Mouse (Mus musculus) lung, postnatal 0 days (tissue): ENCODE data around the gene Hamp2. TPM values are rescaled to one million over a fixed set of nuclear protein-coding genes. Genes with fewer than 3 reads are reported as not detected.

ENCODE experiments used
- ATAC-seq: fragments of 200-750 bp; cut with Nextera tagmentation; 2 replicates; pipeline ENCODE4 v1.8.0; 2017; ENCODE audit warnings: moderate library complexity
- DNase-seq: peaks from one replicate; pipeline ENCODE4 v3.0.0-alpha.2; 2016; ENCODE audit warnings: low spot score
- H3K27ac ChIP-seq: fragments of 300-500 bp; sonication (generic); 2 replicates; pipeline ENCODE4 v1.5.1; 2014; ENCODE audit warnings: antibody characterized with exemption, mild to moderate bottlenecking, low read length, mixed read lengths
- H3K27me3 ChIP-seq: fragments of 300-500 bp; sonication (generic); replicated peaks from 2 replicates; pipeline ENCODE4 v1.6.1; 2014; ENCODE audit warnings: low read length, mixed read lengths; ENCODE audit not compliant: insufficient read depth
- H3K36me3 ChIP-seq: fragments of 300-500 bp; sonication (generic); 2 replicates; pipeline ENCODE4 v1.6.1; 2014; ENCODE audit warnings: low read length, mixed read lengths; ENCODE audit not compliant: insufficient read depth
- H3K4me1 ChIP-seq: fragments of 300-500 bp; sonication (generic); 2 replicates; pipeline ENCODE4 v1.6.1; 2014; ENCODE audit warnings: antibody characterized with exemption, low read depth, low read length, mixed read lengths; ENCODE audit not compliant: insufficient read depth
- H3K4me2 ChIP-seq: fragments of 300-500 bp; sonication (generic); replicated peaks from 2 replicates; pipeline ENCODE4 v1.6.1; 2014; ENCODE audit warnings: low read depth, mild to moderate bottlenecking, low read length, moderate library complexity, mixed read lengths
- H3K4me3 ChIP-seq: fragments of 300-500 bp; sonication (generic); 2 replicates; pipeline ENCODE4 v1.5.1; 2014; ENCODE audit warnings: low read depth, low read length
- H3K9ac ChIP-seq: fragments of 300-500 bp; sonication (generic); replicated peaks from 2 replicates; pipeline ENCODE4 v1.6.1; 2014; ENCODE audit warnings: low read depth, mild to moderate bottlenecking
- H3K9me3 ChIP-seq: fragments of 300-500 bp; sonication (generic); 2 replicates; pipeline ENCODE4 v1.6.1; 2016; ENCODE audit warnings: low read length, mixed read lengths
- CTCF ChIP-seq: IDR thresholded peaks from 2 replicates; pipeline ENCODE4 v1.5.1; 2016; ENCODE audit warnings: antibody characterized with exemption, mild to moderate bottlenecking
- EP300 ChIP-seq: IDR thresholded peaks from 2 replicates; pipeline ENCODE4 v1.6.1; 2016; ENCODE audit warnings: antibody characterized with exemption, mild to moderate bottlenecking, control low read depth
- WGBS: fragments of 180-500 bp; shearing (Covaris S2); extraction: QIAGEN DNeasy Blood & Tissue Kit; methylation state at CpG from one replicate; pipeline ENCODE4 v1.1.7; 2014; 5-methylcytosine and 5-hydroxymethylcytosine counted together
- polyA plus RNA-seq: library from polyadenylated mRNA; unstranded; fragments of >200 nt; fragmentation: Nextera tagmentation; extraction: Ambion mirVana; gene quantifications from 2 replicates; pipeline ENCODE4 v1.2.1, GENCODE M21; 2015

Hamp2 gene
- polyA plus RNA-seq, 1 experiment from 2014 or later, result not detected

- 75% methylated on average over 6 of the region's 6 CpGs for WGBS
- DNase-seq, result no peak
- Histone ChIP-seq H3K4me2 (no peak overlapping the region), H3K36me3 (no peaks in the 10 kb centered on the region), H3K27ac (no peak overlapping the region), H3K4me3 (no peak overlapping the region), H3K27me3 (no peaks in the 10 kb centered on the region), H3K4me1 (no peaks in the 10 kb centered on the region), H3K9me3 (no peaks in the 10 kb centered on the region), H3K9ac (no peak overlapping the region)
- TF ChIP-seq EP300 (no peak), CTCF (no peak)
- ATAC-seq, result no peak
Measured at GRCm38 (mm10) chr7:30878950-30879349, 45.5 kb downstream of the Hamp2 start.

DNA sequence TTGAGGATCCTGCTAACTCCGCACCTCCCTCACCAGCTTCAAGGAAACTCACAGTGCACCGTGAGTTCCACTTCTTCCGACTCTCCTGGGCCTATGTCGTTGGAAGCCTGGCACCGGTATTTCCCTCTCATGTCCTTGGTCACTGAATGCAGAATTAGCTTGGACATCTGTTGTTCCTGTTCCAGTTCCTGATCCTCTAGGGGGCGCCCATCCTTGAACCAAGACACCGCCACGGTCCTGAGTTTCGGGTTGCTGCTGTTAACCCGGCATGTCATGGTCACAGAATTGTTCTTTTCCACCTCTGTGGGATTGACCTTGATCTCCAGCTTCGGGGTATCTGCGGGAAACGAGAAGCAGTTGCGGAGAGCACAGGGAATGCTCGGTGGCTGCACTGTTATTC lies 51.4 kb downstream of the Hamp2 start:
- H3K27me3 ChIP-seq, result no peaks in the 10 kb centered on the region; the same call in 1 of the 2 replicates
- no peak for ATAC-seq

More for the DNA sequence above, 51.4 kb downstream of the Hamp2 start:
- WGBS, result 19% methylated on average over 15 of the region's 15 CpGs
- Histone ChIP-seq H3K9me3 (no peaks in the 10 kb centered on the region), H3K27ac (no peak overlapping the region), H3K4me2 (0 out of 2 replicates have a peak overlapping the region, but pooled peaks have one; percentile 14), H3K36me3 (no peaks in the 10 kb centered on the region), H3K4me1 (no peaks in the 10 kb centered on the region), H3K9ac (no peak overlapping the region), H3K4me3 (no peak overlapping the region)
- no peak for TF ChIP-seq EP300
- TF ChIP-seq CTCF, result peak; percentile 83
- DNase-seq, result peak; percentile 82

Other genes starting within 250 kb of the Hamp2 start
- gene 2200002J24Rik, start 225.8 kb downstream of the Hamp2 start, polyA plus RNA-seq, result 0.69 and 1.2 TPM in 2 replicates
- gene Atp4a, start 212.5 kb downstream of the Hamp2 start, polyA plus RNA-seq, result 0.14 TPM in 1 of 2 replicates, not detected in the other
- 179 and 193 TPM in 2 replicates for gene Tmem147, start 195.1 kb downstream of the Hamp2 start, polyA plus RNA-seq
- gene Gapdhs, start 181.0 kb downstream of the Hamp2 start, polyA plus RNA-seq, result 0.18 and 0.21 TPM in 2 replicates
- 6.7 and 7.3 TPM in 2 replicates for gene Sbsn, start 173.2 kb downstream of the Hamp2 start, polyA plus RNA-seq
- 65.2 and 74.3 TPM in 2 replicates for gene Dmkn, start 160.9 kb downstream of the Hamp2 start, polyA plus RNA-seq
- gene Krtdap, start 136.8 kb downstream of the Hamp2 start, polyA plus RNA-seq, result 2.1 and 4.4 TPM in 2 replicates
- 1.1 and 1.4 TPM in 2 replicates for gene Ffar2, start 100.9 kb downstream of the Hamp2 start, polyA plus RNA-seq
- gene Ffar3, start 68.5 kb downstream of the Hamp2 start, polyA plus RNA-seq, result not detected in 2 replicates
- not detected in 2 replicates for gene Ffar1, start 63.1 kb downstream of the Hamp2 start, polyA plus RNA-seq
- gene Cd22, start 44.3 kb downstream of the Hamp2 start, polyA plus RNA-seq, result 0.35 and 0.79 TPM in 2 replicates
- gene Mag, start 9.8 kb downstream of the Hamp2 start, polyA plus RNA-seq, result 1.2 and 1.8 TPM in 2 replicates
- gene Hamp, start 19.4 kb upstream of the Hamp2 start, polyA plus RNA-seq, result not detected in 2 replicates
- gene Usf2, start 32.1 kb upstream of the Hamp2 start, polyA plus RNA-seq, result 19.6 and 21.1 TPM in 2 replicates
- 53.8 and 57.9 TPM in 2 replicates for gene Lsr, start 48.8 kb upstream of the Hamp2 start, polyA plus RNA-seq
- 9.5 and 12.3 TPM in 2 replicates for gene Fam187b, start 49.1 kb upstream of the Hamp2 start, polyA plus RNA-seq
- gene Fxyd5, start 117.8 kb upstream of the Hamp2 start, polyA plus RNA-seq, result 168 and 206 TPM in 2 replicates
- gene Fxyd7, start 126.8 kb upstream of the Hamp2 start, polyA plus RNA-seq, result 1.2 and 1.8 TPM in 2 replicates
- gene Fxyd1, start 132.5 kb upstream of the Hamp2 start, polyA plus RNA-seq, result 175 and 211 TPM in 2 replicates
- gene Lgi4, start 134.7 kb upstream of the Hamp2 start, polyA plus RNA-seq, result 0.20 and 0.27 TPM in 2 replicates
- gene Fxyd3, start 152.0 kb upstream of the Hamp2 start, polyA plus RNA-seq, result 76.1 and 78.1 TPM in 2 replicates
- gene Hpn, start 190.6 kb upstream of the Hamp2 start, polyA plus RNA-seq, result 19.5 and 20.5 TPM in 2 replicates
- 4.5 and 4.9 TPM in 2 replicates for gene Scn1b, start 202.3 kb upstream of the Hamp2 start, polyA plus RNA-seq
- gene Gramd1a, start 231.2 kb upstream of the Hamp2 start, polyA plus RNA-seq, result 31.7 and 33.8 TPM in 2 replicates